Mouse (Mus musculus): ENCODE data around the gene Tmem126a.

DNA sequence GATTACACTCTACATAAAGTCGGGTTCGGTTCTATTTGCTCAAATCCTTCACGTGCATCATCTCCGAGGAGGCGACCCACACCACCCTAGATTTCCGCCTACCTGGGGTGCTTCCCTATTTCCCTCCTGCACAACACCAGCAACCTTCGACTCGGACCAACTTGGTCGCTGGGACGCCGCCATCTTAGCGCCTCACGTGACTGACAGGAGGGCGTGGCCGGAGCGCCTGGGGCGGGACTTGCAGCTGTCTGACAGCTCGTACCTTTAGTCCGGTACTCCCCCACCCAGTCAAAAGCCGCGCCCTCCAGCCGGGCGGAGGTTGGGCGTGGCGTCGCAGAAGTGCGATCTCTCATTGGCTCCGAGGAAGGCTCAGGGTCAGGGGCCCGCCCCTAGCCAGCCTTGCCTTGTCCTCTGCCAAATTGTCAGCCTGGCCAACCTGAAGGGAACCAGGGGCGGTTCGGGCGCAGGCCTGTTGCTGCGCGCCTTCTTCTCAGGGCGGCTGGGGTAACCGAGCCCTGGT, 18.8 kb upstream of the Tmem126a start, which contains the start of gene Tmem126b:
- no peak for TF ChIP-seq CTCF (IDR thresholded peaks at IDR 0.05; ENCODE audit: low read depth, low read length)
- TF ChIP-seq POLR2A (IDR thresholded peaks at IDR 0.05; ENCODE audit: extremely low read depth, insufficient read depth, low read length), result peak; percentile 88
